Mouse (Mus musculus): ENCODE results near the gene Lix1l. TPM values are rescaled to one million over a fixed set of nuclear protein-coding genes. Genes with fewer than 3 reads are reported as not detected.

Lix1l gene
- polyA plus RNA-seq, 1 experiment from 2014 or later, result 5.5 TPM

GRCm38 (mm10) chr3:96570643-96571042 lies 30.3 kb upstream of the Lix1l start:
- Histone ChIP-seq H3K4me2 (ENCODE audit: low read depth, low read length, severe bottlenecking) (no peak overlapping the region), H3K36me3 (ENCODE audit: control insufficient read depth, insufficient read depth, low read length) (no peaks in the 10 kb centered on the region), H3K4me3 (ENCODE audit: low read depth, low read length) (no peak overlapping the region), H3K4me1 (replicated peaks; ENCODE audit: control insufficient read depth, insufficient read depth, low read length) (no peaks in the 10 kb centered on the region), H3K9me3 (ENCODE audit: control insufficient read depth, low read length) (no peaks in the 10 kb centered on the region), H3K27ac (ENCODE audit: low read depth, low read length) (no peak overlapping the region), H3K9ac (ENCODE audit: low read length) (no peak overlapping the region), H3K27me3 (ENCODE audit: control insufficient read depth, insufficient read depth, low read length) (no peaks in the 10 kb centered on the region)
- no peak for DNase-seq (ENCODE audit: low spot score)
- 72% methylated on average over 7 of the region's 7 CpGs for WGBS
- ATAC-seq (replicated peaks; ENCODE audit: low FRiP score), result no peak

GRCm38 (mm10) chr3:96571336-96571735 lies 29.6 kb upstream of the Lix1l start:
- Histone ChIP-seq H3K4me3 (ENCODE audit: low read depth, low read length) (no peak overlapping the region), H3K27me3 (ENCODE audit: control insufficient read depth, insufficient read depth, low read length) (no peaks in the 10 kb centered on the region), H3K9ac (ENCODE audit: low read length) (no peak overlapping the region), H3K9me3 (ENCODE audit: control insufficient read depth, low read length) (no peaks in the 10 kb centered on the region), H3K27ac (ENCODE audit: low read depth, low read length) (no peak overlapping the region), H3K4me1 (replicated peaks; ENCODE audit: control insufficient read depth, insufficient read depth, low read length) (peaks cover under 1% of the 10 kb centered on the region; the same call in 1 of the 2 replicates), H3K36me3 (ENCODE audit: control insufficient read depth, insufficient read depth, low read length) (no peaks in the 10 kb centered on the region), H3K4me2 (ENCODE audit: low read depth, low read length, severe bottlenecking) (no peak overlapping the region)
- 74% methylated on average over 2 of the region's 2 CpGs for WGBS
- no peak for DNase-seq (ENCODE audit: low spot score)
- no peak for ATAC-seq (replicated peaks; ENCODE audit: low FRiP score)

- Histone ChIP-seq H3K9me3 (ENCODE audit: control insufficient read depth, low read length) (no peaks in the 10 kb centered on the region), H3K27me3 (ENCODE audit: control insufficient read depth, insufficient read depth, low read length) (no peaks in the 10 kb centered on the region), H3K4me3 (ENCODE audit: low read depth, low read length) (no peak overlapping the region), H3K4me2 (ENCODE audit: low read depth, low read length, severe bottlenecking) (no peak overlapping the region), H3K4me1 (replicated peaks; ENCODE audit: control insufficient read depth, insufficient read depth, low read length) (peaks cover 4% of the 10 kb centered on the region; the same call in 1 of the 2 replicates), H3K27ac (ENCODE audit: low read depth, low read length) (no peak overlapping the region), H3K36me3 (ENCODE audit: control insufficient read depth, insufficient read depth, low read length) (no peaks in the 10 kb centered on the region), H3K9ac (ENCODE audit: low read length) (no peak overlapping the region)
- DNase-seq (ENCODE audit: low spot score) (no peak), ATAC-seq (replicated peaks; ENCODE audit: low FRiP score) (no peak)
- WGBS, result 81% methylated on average over 15 of the region's 16 CpGs
These were observed 28.9 kb upstream of the Lix1l start for GRCm38 (mm10) chr3:96571896-96572698.

GRCm38 (mm10) chr3:96573611-96574511 lies 27.1 kb upstream of the Lix1l start:
- ATAC-seq (replicated peaks; ENCODE audit: low FRiP score), result no peak
- H3K4me2 ChIP-seq (ENCODE audit: low read depth, low read length, severe bottlenecking), result no peak overlapping the region
- no peaks in the 10 kb centered on the region for H3K36me3 ChIP-seq (ENCODE audit: control insufficient read depth, insufficient read depth, low read length)
- H3K27ac ChIP-seq (ENCODE audit: low read depth, low read length), result no peak overlapping the region
- no peak overlapping the region for H3K4me3 ChIP-seq (ENCODE audit: low read depth, low read length)
- no peak for DNase-seq (ENCODE audit: low spot score)
- 85% methylated on average over 19 of the region's 19 CpGs for WGBS
- no peaks in the 10 kb centered on the region for H3K9me3 ChIP-seq (ENCODE audit: control insufficient read depth, low read length)
- H3K27me3 ChIP-seq (ENCODE audit: control insufficient read depth, insufficient read depth, low read length), result no peaks in the 10 kb centered on the region
- no peak overlapping the region for H3K9ac ChIP-seq (ENCODE audit: low read length)
- H3K4me1 ChIP-seq (replicated peaks; ENCODE audit: control insufficient read depth, insufficient read depth, low read length), result peaks cover 8% of the 10 kb centered on the region; the same call in 1 of the 2 replicates

- H3K27me3 ChIP-seq (ENCODE audit: control insufficient read depth, insufficient read depth, low read length), result no peaks in the 10 kb centered on the region
- no peak overlapping the region for H3K4me3 ChIP-seq (ENCODE audit: low read depth, low read length)
- ATAC-seq (replicated peaks; ENCODE audit: low FRiP score) (no peak), DNase-seq (ENCODE audit: low spot score) (no peak)
- WGBS, result 94% methylated on average over 8 of the region's 8 CpGs
- H3K27ac ChIP-seq (ENCODE audit: low read depth, low read length), result no peak overlapping the region
- H3K36me3 ChIP-seq (ENCODE audit: control insufficient read depth, insufficient read depth, low read length), result no peaks in the 10 kb centered on the region
- H3K4me2 ChIP-seq (ENCODE audit: low read depth, low read length, severe bottlenecking), result no peak overlapping the region
- H3K9ac ChIP-seq (ENCODE audit: low read length), result no peak overlapping the region
- peaks cover 9% of the 10 kb centered on the region for H3K4me1 ChIP-seq (replicated peaks; ENCODE audit: control insufficient read depth, insufficient read depth, low read length)
- no peaks in the 10 kb centered on the region for H3K9me3 ChIP-seq (ENCODE audit: control insufficient read depth, low read length)
These were observed 25.5 kb upstream of the Lix1l start for GRCm38 (mm10) chr3:96575272-96575984.

GRCm38 (mm10) chr3:96576005-96576658 lies 24.8 kb upstream of the Lix1l start:
- ATAC-seq (replicated peaks; ENCODE audit: low FRiP score) (no peak), DNase-seq (ENCODE audit: low spot score) (peak; percentile 47)
- Histone ChIP-seq H3K4me3 (ENCODE audit: low read depth, low read length) (no peak overlapping the region), H3K4me1 (replicated peaks; ENCODE audit: control insufficient read depth, insufficient read depth, low read length) (peaks cover 11% of the 10 kb centered on the region), H3K4me2 (ENCODE audit: low read depth, low read length, severe bottlenecking) (peak overlapping the region; percentile 21; the same call in 1 of the 2 replicates), H3K36me3 (ENCODE audit: control insufficient read depth, insufficient read depth, low read length) (no peaks in the 10 kb centered on the region), H3K9ac (ENCODE audit: low read length) (0 out of 2 replicates have a peak overlapping the region, but pooled peaks have one; percentile 3), H3K27me3 (ENCODE audit: control insufficient read depth, insufficient read depth, low read length) (no peaks in the 10 kb centered on the region), H3K27ac (ENCODE audit: low read depth, low read length) (no peak overlapping the region), H3K9me3 (ENCODE audit: control insufficient read depth, low read length) (no peaks in the 10 kb centered on the region)
- 74% methylated on average over 14 of the region's 14 CpGs for WGBS

- Histone ChIP-seq H3K36me3 (ENCODE audit: control insufficient read depth, insufficient read depth, low read length) (no peaks in the 10 kb centered on the region), H3K4me3 (ENCODE audit: low read depth, low read length) (no peak within 1 kb of the TSS), H3K4me2 (ENCODE audit: low read depth, low read length, severe bottlenecking) (peak within 1 kb of the TSS; percentile 21; the same call in 1 of the 2 replicates), H3K9ac (ENCODE audit: low read length) (0 out of 2 replicates have a peak within 1 kb of the TSS, but pooled peaks have one; percentile 3), H3K9me3 (ENCODE audit: control insufficient read depth, low read length) (no peaks in the 10 kb centered on the region), H3K4me1 (replicated peaks; ENCODE audit: control insufficient read depth, insufficient read depth, low read length) (peaks cover 11% of the 10 kb centered on the region), H3K27me3 (ENCODE audit: control insufficient read depth, insufficient read depth, low read length) (no peaks in the 10 kb centered on the region), H3K27ac (ENCODE audit: low read depth, low read length) (peak within 1 kb of the TSS; percentile 42; the same call in 1 of the 2 replicates)
- DNase-seq (ENCODE audit: low spot score) (peak; percentile 77), ATAC-seq (replicated peaks; ENCODE audit: low FRiP score) (peak; percentile 85)
- 44% methylated on average over 17 of the region's 17 CpGs for WGBS
These were observed 24.0 kb upstream of the Lix1l start, which contains the start of gene Gm16253 for GRCm38 (mm10) chr3:96576690-96577541. TSS of gene Gm16253 (plus strand) at chr3:96576984.
